Mouse (Mus musculus): ENCODE results near the gene Tnmd.

The Tnmd gene

DNA sequence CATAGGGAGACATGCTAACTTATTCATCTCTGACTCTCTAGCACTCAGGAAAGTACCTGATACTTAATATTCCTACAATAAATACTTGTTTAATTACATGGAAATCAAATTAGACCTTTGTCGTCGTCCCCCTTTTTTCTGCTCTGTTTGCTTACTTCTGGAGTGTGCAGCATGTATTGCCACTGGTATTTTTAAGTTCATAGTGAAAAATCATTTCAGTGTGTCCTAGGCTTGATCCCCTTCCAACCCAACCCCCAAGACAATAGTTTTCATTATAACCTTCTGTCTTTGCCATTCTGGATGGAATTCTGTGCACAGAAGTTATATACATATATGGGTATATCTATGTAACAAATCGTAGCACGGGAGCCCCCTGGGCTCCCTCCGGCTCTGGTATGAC is at the start of gene Tnmd:
Tnmd (plus strand) TSS at position 301 of the 400 bp plus-strand sequence.
- in situ Hi-C loops (cut with MboI; ENCODE audit: low pct_unique_long_range_greater_than_20kb in 1 of 2, low sequenced_read_pairs in 2 of 2, unreplicated experiment in 1 of 2): no loop called here

DNA sequence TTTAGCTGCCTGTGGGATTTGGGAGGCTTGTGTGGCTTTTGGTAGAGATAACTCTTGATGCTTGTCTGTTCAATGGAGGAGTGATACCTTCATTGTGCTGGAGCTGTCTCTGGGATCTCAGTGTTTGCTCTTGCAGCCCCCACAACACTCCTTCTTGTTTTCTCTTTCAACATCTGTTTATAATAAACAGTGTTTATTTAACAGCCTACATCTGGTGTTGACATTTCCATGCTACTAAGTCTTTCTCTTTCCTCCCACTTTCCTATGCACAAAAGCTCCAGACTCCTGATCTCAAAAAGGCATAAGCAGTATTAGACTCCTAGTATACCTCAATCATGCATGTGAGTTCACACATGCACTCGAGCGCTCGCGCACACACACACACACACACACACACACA is 2.9 kb downstream of the Tnmd start:
- in situ Hi-C loops (cut with MboI; ENCODE audit: low pct_unique_long_range_greater_than_20kb in 1 of 2, low sequenced_read_pairs in 2 of 2, unreplicated experiment in 1 of 2): no loop called here

DNA sequence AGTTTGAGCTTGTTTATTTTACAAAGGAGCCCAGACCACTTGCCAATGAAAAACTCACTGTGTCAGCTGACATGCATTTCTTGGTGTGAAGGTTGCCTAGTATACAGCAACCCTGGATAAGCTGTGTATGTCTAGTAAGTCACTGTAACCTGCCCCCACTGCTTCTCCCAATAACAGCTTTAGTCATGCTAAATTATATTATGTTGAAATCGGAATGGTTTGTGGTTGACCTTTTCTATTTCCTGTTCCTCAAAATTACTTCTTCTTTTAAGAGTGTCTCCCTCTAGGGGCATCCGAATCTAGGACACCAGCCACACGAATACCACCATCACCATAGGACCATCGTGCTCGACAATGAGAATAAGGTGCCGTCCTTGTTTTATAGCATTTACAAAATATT is 19.0 kb downstream of the Tnmd start:
- in situ Hi-C loops (cut with MboI; ENCODE audit: low pct_unique_long_range_greater_than_20kb in 1 of 2, low sequenced_read_pairs in 2 of 2, unreplicated experiment in 1 of 2): no loop called here

DNA sequence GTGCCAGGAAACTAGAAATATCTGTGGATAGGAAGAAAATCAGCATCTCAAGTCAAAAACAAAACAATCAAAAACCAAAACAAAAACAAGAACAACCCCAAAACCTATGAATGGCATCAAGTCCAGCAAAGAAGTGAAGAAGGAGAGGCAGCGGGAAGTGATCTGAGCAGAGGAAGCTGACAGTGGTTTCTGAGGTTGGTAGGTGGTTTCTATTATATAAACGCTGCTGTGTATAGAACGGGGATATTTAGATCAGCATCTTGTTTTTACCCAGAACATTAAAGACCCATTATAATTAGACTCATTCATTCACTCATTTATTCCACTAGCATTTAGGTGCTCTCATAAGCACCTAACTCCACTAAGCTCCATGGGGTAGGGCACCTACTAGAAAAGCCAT is 36.5 kb downstream of the Tnmd start:
- in situ Hi-C loops (cut with MboI; ENCODE audit: low pct_unique_long_range_greater_than_20kb in 1 of 2, low sequenced_read_pairs in 2 of 2, unreplicated experiment in 1 of 2): no loop called here

DNA sequence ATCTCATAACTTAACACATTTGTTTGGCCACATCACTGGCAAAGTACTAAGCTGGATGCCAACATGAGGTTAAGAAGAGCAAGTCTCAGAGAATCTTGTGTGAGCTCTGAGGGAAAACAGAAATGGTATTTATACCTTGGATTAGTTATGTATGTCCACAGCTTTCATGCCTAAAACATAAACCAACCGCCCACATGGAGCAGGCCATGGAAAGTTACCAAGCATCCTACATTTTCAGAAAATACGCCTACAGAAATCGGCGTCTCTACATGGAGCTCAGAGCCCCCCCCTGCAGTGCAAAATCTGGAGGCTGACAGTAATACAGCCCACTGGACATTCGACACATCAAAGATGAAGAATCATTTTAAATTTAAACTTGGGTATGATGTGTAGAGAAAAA is 37.3 kb downstream of the Tnmd start:
- in situ Hi-C loops (cut with MboI; ENCODE audit: low pct_unique_long_range_greater_than_20kb in 1 of 2, low sequenced_read_pairs in 2 of 2, unreplicated experiment in 1 of 2): no loop called here

DNA sequence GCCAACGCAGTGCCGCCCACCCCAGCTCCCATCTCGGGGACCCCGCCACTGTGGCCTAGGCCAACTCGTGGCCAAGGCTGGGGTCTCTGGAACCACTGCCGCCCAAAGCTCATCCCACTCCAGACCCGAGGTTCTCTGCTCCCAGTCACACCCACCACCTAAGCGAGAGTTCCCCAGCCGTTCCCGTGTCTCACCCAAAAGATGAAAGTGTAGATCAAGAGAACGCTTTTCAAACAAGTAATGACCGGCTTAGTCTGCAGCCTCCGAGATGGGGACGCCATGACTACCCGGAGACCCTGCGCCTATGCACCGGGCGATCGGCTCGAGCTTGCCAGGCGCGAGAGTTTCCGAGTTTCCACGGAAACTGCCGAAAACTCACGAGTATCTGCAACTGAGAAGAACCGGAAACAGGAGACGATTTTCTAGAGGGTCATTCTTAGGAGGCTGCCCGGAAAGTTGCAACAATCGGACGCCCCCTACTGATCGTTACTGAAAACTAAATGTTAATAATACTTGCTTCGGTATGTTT is 47.3 kb downstream of the Tnmd start, which contains the start of gene Tspan6:
Tspan6 (minus strand) TSS at position 416 of the 529 bp plus-strand sequence.
- in situ Hi-C loops (cut with MboI; ENCODE audit: low pct_unique_long_range_greater_than_20kb in 1 of 2, low sequenced_read_pairs in 2 of 2, unreplicated experiment in 1 of 2): no loop called here

DNA sequence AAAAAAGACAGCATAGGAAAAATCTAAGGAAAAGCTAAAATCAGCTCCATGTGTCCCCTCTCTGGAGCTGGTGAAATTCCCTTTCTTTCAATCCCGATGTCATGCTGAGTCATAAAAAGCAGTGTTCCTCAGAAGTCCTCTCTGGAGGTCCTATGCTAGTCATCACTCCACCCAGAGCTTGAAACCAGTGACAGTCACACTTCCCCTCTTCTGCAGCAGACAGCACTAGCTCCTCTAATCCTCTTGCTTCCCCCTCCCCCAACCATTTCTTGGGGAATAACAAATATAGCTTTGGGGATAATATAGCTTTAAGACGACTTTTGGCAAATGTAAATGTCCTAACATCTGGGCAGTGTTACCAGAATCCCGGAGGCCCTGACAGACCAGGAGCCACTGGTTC is 57.5 kb downstream of the Tnmd start, which contains the start of gene Srpx2:
Srpx2 (plus strand) TSS at position 166 of the 400 bp plus-strand sequence.
- in situ Hi-C loops (cut with MboI; ENCODE audit: low pct_unique_long_range_greater_than_20kb in 1 of 2, low sequenced_read_pairs in 2 of 2, unreplicated experiment in 1 of 2): no loop called here

DNA sequence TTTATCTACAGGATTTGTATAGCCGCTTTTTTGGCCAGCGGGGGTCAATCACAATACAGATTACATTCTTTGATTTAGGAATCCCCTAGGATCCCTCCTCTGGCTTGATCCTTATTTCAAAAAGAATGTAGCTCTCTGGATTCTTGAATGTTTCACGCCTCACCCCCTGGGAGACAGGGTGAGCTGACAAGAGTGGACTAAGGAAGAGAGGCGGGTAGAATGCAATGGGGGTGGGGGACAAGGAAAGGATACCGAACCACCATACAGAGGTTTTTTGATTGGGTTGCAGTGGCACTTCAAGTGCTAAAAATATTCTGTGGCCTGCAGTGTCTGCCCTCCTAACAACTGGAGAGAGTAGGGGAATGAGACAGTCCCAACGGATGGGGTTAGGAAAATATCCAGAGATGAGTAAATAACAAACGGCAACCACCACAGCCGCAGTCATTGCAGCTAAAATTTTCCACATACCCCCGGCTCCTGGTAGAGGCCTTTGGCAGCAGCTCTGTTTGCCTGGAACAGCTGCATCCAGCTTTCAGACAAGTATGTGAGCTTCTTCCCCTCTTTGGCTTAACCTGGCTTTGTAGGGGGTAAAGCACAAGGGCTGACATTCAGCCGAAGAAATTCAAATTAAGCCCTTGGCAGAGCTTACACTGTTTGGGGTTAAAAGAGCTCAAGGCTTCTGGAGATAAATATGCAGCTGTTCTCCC is 60.8 kb downstream of the Tnmd start:
- in situ Hi-C loops (cut with MboI; ENCODE audit: low pct_unique_long_range_greater_than_20kb in 1 of 2, low sequenced_read_pairs in 2 of 2, unreplicated experiment in 1 of 2): no loop called here

DNA sequence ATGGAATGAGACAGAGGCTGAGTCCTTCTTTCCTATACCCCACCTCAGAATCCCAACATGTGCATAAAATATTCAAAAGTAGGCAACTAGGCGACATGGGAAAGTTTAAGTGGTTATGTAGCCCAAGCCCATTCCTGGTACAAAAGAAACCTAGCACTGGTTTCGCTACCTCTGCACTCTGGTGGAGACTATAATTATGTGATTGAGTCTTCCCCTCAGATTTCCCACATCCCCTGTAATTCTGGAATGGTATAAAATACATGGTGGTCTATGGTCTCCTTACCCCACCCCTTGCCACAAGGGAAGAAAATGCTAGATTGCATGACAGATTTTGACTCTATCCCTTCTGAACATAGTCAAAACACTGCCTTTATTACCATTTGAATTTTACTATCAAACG is 62.2 kb downstream of the Tnmd start:
- in situ Hi-C loops (cut with MboI; ENCODE audit: low pct_unique_long_range_greater_than_20kb in 1 of 2, low sequenced_read_pairs in 2 of 2, unreplicated experiment in 1 of 2): no loop called here

DNA sequence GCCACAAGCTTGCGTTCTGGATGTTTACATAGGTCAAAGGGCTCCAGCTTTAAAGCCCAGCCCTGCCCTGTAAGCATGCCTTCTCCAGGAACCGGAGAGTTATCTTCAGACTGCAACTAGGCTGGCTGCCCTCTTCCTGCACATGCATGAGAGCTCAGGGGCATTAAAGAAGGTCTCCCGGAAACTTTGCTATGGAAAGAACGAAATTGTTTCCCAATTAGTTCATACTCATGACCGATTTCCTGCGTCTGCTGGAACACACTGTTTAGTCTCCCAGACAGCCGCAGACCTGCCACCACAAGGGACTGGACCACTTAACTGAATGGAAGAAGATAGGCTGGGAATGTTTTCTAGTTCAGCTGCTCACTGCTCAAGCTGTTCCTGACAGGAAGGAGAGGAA is 63.4 kb downstream of the Tnmd start:
- in situ Hi-C loops (cut with MboI; ENCODE audit: low pct_unique_long_range_greater_than_20kb in 1 of 2, low sequenced_read_pairs in 2 of 2, unreplicated experiment in 1 of 2): no loop called here
